14 mouse cellular contexts compared by ENCODE assay signal in genomic region chr3:55661678-55662445, GRCm38 (mm10).
DNase-seq lines count a peak whose midpoint lies in the region; ATAC-seq and TF ChIP-seq lines count a peak whose summit lies in the region.
"Had no signal": no experiment of that assay in that cellular context is flagged by ENCODE, and none has a peak within 500 bp of the region (broad histone marks: within the 10 kb centered on the region; RNA-seq: fewer than 3 reads in every experiment).

No protein-coding gene starts in this region.

- H3K9ac ChIP-seq in kidney, postnatal 0 days (ENCODE audit: low read depth, low read length) = no peak overlapping the region
- H3K9ac ChIP-seq: limb, embryonic 12.5 days had no signal

- H3K4me1 ChIP-seq in kidney, postnatal 0 days (replicated peaks; ENCODE audit: insufficient read depth, low read length) = no peaks in the 10 kb centered on the region; the same call in 1 of the 2 replicates

- no peak overlapping the region for H3K27ac ChIP-seq in kidney, postnatal 0 days
- H3K27ac ChIP-seq: limb, embryonic 12.5 days; macrophage had no signal

- no peak for TF ChIP-seq CTCF in kidney, postnatal 0 days (IDR thresholded peaks at IDR 0.05; ENCODE audit: low read depth)

- no peaks in the 10 kb centered on the region for H3K27me3 ChIP-seq in kidney, postnatal 0 days (ENCODE audit: insufficient read depth, low read length)
- H3K27me3 ChIP-seq: limb, embryonic 12.5 days had no signal

- ATAC-seq in kidney, postnatal 0 days (replicated peaks; ENCODE audit: low FRiP score, low read depth) = 0 out of 2 replicates have a peak, but pooled peaks have one; percentile 40
- ATAC-seq in frontal cortex, adult (ENCODE audit: low TSS enrichment) = no peak
- ATAC-seq: hindbrain, embryonic 16.5 days had no signal

- 55% methylated on average over 8 of the region's 9 CpGs for WGBS in kidney, postnatal 0 days

- DNase-seq in adrenal gland, postnatal 10 days = peak; percentile 28
- no peak for DNase-seq in adrenal gland, postnatal 4 days (ENCODE audit: low spot score in 2 of 2)
- peak; percentile 23 for DNase-seq in kidney, postnatal 0 days (ENCODE audit: low spot score)
- DNase-seq in kidney, adult 8-10 months = no peak
- DNase-seq in urinary bladder, postnatal 14 days (ENCODE audit: low spot score) = peak; percentile 18
- DNase-seq in urinary bladder, postnatal 10 days (ENCODE audit: low spot score) = no peak
- no peak for DNase-seq in right cerebral cortex, adult 18-20 months
- DNase-seq: cerebellum, postnatal 25 days; right cerebral cortex, postnatal 25 days had no signal

- no peak overlapping the region for H3K4me2 ChIP-seq in kidney, postnatal 0 days (ENCODE audit: low read length)
- H3K4me2 ChIP-seq: heart, embryonic 11.5 days; limb, embryonic 12.5 days had no signal

- no peak overlapping the region for H3K4me3 ChIP-seq in kidney, postnatal 0 days (replicated peaks; ENCODE audit: low read depth, low read length)
- H3K4me3 ChIP-seq: limb, embryonic 12.5 days had no signal

- no peaks in the 10 kb centered on the region for H3K36me3 ChIP-seq in kidney, postnatal 0 days (ENCODE audit: insufficient read depth, low read length)
- H3K36me3 ChIP-seq: limb, embryonic 12.5 days had no signal

- H3K9me3 ChIP-seq in kidney, postnatal 0 days (replicated peaks; ENCODE audit: low read length) = no peaks in the 10 kb centered on the region
- H3K9me3 ChIP-seq: limb, embryonic 12.5 days had no signal

Comparison
In these comparisons a context has a peak if more than half of its experiments do, and no peak if none do; other contexts are left out.
1. DNase-seq: peak in adrenal gland, postnatal 10 days (single experiment), kidney, postnatal 0 days (single experiment) and urinary bladder, postnatal 14 days (single experiment); none in adrenal gland, postnatal 4 days (0 of 2), kidney, adult 8-10 months (0 of 2), urinary bladder, postnatal 10 days (single experiment) and right cerebral cortex, adult 18-20 months (single experiment).